Mouse (Mus musculus) heart, adult 18-20 months (tissue): ENCODE results near the gene Cd300lf. TPM values are rescaled to one million over a fixed set of nuclear protein-coding genes. Genes with fewer than 3 reads are reported as not detected.

Experiments
- DNase-seq, 2 experiments: peaks; one replicate each; pipeline ENCODE4 v3.0.0; 2021 to 2022; ENCODE audit warnings: mixed read lengths in 1 of 2
- long read RNA-seq, 2 experiments: library from polyadenylated mRNA; stranded (forward); transcript quantifications; one replicate each; pipeline ENCODE4 v2.0.0; 2021
- total RNA-seq, 2 experiments: library from RNA; stranded (reverse); gene quantifications; 2 replicates each; pipeline ENCODE4 v1.2.3; 2021

Gene Cd300lf
- under 1 TPM in 1 of 2 experiments, not detected in 1; 0.36 TPM for total RNA-seq
- long read RNA-seq, experiment 1: 0 reads
- long read RNA-seq, experiment 2: 0 reads

DNA sequence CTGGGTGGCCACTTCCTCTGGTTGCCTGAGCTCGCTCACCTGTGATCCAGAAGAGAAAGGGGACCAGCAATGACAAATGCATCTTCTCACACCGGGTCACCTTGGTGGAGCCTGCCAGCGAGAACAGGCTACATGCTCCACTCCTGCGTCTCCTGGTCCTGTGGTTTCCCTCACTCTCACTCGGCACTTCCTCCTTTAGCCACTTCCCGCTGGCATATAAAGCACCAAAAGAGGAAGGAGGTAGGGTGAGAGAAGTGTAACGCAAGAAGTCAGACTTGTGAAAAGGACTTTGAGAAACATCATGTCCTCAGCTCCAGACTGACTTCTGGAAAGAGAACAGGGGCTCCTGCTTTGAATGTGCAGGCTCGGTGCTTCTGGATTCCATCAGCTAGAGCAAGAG lies at the start of gene Cd300lf:
TSS of gene Cd300lf (minus strand) at position 193 of the 400 bp plus-strand sequence.
- DNase-seq: peak; percentile 23 to 68

GRCm38 (mm10) chr11:115181913-115182638 lies 48.3 kb upstream of the Cd300lf start:
- DNase-seq: peak; percentile 77 to 91

DNA sequence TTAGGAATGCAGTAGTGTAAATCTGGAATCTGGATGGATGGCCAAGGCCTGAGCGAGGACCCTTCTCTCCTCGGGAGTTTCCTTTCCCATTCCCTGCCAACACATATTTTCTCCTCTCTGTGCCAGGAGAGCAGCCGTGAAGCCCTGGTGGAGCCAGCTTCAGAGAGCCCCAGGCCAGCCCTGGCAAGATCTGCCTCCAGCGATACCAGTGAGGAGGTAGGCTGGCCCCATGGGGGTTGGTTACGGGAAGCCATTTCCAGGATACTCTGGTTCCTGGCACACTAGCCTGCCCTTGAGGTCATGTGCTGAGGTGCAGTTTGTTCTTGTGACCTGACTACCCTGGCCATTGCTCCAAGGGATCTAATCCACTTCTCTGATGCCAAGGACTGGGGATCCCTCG lies 46.1 kb upstream of the Cd300lf start:
- no peak for DNase-seq

- no peak for DNase-seq
Observed at GRCm38 (mm10) chr11:115179191-115179590, 45.4 kb upstream of the Cd300lf start.

- DNase-seq: no peak
Observed at GRCm38 (mm10) chr11:115178766-115179165, 45.0 kb upstream of the Cd300lf start.

DNA sequence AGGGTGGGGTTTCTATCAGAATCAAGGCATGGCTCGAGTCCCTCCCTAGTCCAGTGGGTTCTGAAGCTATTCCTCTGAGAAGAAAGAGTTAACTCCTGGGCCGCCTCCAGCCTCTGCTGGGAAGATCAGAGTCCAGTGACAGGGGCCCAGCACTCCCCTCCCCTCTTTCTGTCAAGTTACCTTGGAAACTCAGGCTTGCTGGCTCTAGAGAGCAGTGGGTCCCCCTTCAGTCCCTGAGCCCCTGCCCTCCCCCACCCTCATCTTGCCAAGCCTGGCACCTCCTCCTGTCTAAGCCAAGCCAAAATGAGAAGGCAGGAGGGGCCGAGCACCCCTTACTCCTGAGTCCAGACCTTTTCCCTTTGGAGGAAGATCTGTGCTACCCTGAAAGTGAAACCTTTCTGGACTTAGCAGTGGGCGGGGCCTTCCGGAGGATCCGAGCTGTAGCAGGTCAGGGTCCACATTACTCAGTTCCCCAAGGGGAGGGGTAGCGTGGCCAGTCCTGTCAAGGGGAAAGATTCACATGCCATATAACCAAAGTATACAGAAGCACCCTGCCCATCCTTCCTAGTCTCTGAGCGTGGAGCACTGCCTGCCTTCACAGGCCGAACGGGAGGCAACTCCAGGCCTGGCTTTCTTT lies 43.9 kb upstream of the Cd300lf start:
- no peak for DNase-seq

DNA sequence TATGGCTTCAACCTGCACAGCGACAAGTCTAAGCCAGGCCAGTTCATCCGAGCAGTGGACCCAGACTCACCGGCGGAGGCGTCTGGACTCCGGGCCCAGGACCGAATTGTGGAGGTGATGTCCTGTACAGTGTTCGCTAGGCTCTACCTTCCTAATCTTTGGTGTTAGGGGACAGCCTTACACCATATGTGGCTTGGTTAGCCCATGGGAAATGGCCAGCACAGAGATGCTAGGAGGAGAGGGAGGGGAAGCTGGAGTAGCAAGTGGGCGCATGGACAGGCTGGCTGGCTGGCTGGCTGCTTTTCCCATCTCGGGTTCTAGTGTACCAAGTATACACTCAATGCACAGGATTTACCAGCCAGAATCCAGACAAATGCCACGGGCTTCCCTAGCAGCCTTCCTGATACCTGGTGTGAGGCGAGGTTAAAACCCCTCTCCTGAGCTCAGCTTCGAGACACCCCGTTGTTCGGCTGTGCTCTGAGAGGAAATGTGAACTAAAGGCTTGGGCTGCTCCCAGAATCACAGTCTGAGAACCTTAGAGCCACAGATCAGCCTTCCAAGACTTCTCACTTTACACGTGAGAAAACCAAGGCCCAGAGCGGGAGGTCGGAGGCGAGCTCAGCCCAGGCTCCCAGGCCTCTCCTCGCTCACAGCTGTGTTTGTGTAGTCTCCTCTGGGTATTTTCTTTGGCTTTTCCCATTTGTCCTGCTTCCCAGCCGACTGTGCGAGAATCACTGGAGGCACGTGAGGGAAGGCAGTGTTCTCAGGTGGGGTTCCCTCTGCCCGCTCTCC lies 42.8 kb upstream of the Cd300lf start:
- DNase-seq: peak; percentile 36 to 68

DNA sequence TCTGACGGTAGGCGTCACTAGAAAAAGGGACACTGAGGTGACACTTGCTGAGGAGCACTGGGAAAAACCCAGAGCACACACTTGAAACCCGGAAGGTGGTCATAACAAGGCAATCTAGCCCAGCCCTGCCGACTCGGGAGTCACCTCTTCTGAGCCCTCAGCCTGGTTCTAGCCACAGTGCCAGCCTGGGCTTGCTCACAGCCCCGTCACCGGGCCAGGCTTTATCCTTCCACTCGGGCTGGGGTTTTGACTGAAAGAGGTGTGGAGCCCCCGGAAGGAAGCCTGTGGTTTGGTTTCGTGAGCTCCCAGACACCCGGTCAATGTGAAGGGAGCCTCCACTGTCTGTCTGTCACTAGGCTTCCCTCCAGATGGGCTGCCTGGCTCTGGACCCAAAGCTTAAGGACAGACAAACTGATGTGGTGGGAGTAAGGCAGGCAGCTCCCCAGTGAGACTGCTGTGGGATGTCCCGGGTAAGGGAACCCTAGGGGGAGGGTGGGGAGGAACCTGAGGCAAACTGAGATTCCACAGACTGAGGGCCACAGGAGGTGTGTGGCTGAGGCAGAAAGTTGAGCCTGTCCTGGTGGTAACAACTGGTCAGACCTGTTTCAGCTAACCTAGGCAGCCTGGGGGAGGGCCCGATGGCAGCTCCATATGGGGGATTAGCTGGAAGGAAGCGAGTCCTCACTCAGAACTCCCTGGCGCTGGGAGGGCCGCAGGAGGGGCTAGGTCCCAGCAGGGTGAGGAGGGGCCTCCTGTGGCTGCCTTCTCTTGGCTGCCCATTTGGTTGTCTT lies 40.0 kb upstream of the Cd300lf start:
- DNase-seq: no peak

DNA sequence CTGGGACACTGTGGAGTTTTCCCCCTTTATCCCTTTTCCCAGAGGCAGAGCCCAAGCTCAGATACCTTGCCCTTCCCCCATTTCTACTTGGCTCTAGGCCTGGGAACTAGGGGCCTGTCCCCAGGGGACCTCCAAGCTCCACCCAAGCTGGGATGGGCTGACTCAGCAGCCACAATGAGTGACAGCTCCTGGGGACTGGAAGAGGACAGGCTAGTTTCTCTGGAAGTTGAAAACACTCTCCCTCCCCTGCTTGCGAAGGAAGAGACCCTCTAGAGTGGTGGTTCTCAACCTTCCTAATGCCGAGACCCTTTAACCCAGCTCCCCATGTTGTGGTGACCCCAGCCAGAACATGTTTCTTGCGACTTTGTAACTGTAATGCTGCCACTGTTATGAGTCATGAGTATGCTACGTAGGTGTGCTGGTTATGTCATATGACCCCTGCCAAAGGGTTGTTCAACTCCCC lies 39.1 kb upstream of the Cd300lf start:
- DNase-seq: peak; percentile 58 to 68

- DNase-seq: no peak
Observed at GRCm38 (mm10) chr11:115171125-115171524, 37.3 kb upstream of the Cd300lf start.

GRCm38 (mm10) chr11:115169430-115169829 lies 35.6 kb upstream of the Cd300lf start:
- no peak for DNase-seq

GRCm38 (mm10) chr11:115167631-115168249 lies 33.9 kb upstream of the Cd300lf start:
- DNase-seq: peak in 1 of 2 experiments; percentile 5

DNA sequence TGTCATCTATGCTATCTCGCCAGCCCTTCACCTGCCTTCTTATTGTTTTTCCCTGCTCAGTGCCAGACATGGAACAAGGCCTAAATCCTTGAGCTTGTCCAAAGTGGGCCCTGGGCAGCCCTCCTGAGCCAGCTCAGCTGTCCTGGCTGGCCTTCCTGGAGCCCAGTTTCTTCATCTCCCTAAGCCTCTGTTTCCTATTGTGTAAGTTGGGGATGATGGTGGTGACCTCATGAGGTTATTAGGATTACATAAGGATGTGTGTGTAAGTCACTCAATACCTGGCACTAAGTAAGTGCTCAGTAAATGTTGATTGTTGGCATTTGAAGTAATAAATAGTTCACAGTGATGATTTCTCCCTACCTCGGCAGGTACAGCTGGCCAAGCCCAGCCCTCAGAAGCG lies 33.0 kb upstream of the Cd300lf start:
- peak in 1 of 2 experiments; percentile 3 for DNase-seq

DNA sequence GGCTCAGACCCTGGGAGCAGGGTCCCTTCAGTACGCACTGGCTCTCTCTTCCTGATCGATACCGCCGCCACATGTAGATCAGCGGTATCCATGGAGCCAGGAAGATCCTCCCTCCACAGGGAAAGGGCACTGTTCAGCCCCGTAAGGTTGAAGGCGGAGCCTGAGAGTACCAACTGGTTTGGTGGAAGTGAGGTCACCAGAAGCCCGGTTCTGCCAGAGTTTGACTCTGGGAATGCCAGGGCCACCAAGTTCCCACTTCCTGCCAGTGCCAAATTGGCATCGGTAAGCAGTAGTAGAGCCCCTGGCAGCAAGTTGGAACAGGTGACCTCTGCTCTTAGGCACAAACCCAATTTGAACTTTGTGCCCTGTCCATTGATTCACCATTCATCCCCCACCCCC lies 31.2 kb upstream of the Cd300lf start:
- peak; percentile 35 to 52 for DNase-seq

- DNase-seq: peak in 1 of 2 experiments; percentile 24
Observed at GRCm38 (mm10) chr11:115164341-115164975, 30.7 kb upstream of the Cd300lf start.

- peak in 1 of 2 experiments; percentile 67 for DNase-seq
Observed at GRCm38 (mm10) chr11:115163568-115164150, 29.9 kb upstream of the Cd300lf start.

DNA sequence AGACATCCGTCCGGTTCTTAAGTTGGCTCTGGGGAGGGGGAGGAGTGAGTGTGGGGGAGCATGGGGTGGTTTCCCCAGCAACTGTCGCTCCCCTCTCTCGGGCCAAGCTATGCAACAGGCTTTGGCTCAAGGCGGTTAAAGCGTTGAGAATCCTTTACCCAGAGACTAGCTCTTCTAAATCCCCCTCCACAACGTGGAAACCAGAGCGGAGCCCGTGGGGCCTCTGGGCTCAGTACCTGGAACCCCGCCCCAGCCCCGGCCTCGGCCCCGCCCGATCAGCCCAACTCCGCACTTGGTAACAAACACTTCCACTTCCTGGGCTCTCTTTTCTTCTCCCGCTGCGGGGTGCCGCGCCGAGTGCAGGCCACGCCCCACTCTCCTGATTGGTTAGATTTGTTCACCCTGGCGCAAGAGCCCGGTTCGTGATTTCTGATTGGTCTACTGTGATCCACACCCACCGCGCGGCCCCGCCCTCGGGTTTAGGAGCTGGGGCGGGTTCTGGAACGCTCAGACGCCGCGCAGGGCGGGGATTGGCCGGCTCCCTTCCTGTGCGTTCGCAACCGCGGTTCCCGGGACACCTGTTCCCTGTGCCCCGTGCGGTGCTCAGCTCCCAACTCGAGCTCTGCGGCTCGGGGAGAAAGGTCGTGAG lies 29.2 kb upstream of the Cd300lf start, which contains the start of gene Slc9a3r1:
TSS of gene Slc9a3r1 (plus strand) at position 510 of the 649 bp plus-strand sequence.
- peak; percentile 99 for DNase-seq

GRCm38 (mm10) chr11:115162205-115162601 lies 28.4 kb upstream of the Cd300lf start:
- peak in 1 of 2 experiments; percentile 25 for DNase-seq

DNA sequence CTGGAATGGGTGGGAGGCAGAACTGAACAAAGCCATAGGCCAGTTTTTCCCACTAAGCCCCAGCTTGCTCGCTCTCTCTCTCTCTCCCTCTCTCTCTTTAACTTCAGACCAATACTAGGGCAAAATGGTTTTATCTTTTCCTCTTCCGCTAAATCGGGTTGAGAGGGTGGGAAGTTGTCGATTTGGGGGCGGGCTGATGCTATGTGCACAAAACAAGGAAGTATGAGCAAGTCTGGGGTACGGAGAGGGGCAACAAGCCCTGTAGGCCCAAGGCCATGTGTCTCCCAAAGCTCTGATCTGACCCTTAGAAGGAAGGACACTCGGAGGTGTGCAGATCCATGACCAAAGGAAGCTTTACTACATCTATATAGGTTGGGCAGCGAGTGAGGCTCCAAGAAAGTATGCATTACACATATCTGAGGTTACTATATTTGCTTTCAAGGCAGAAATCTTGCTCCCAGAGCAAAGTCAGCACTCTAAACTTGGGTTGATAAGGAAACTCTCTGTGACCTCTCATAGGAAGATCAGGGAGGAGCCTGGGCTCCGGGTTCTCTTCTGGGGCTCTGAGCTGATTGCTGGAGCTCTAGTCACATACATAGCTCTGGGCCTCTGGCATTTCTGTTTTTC lies 27.9 kb upstream of the Cd300lf start:
- peak; percentile 38 to 46 for DNase-seq
